Mouse (Mus musculus): ENCODE data around the gene Limd2. TPM values are rescaled to one million over a fixed set of nuclear protein-coding genes. Genes with fewer than 3 reads are reported as not detected.
A peak's percentile ranks its signal among the peaks of the same experiment; 100 is the strongest.
"Not testable (repeated sequence)": the region's sequence is repeated elsewhere in the genome, so short reads cannot be mapped to it uniquely, and the experiment has no call there.

Limd2 gene
- total RNA-seq, 2 experiments from 2014 or later = 11.8 to 15.0 TPM

- DNase-seq = not testable (repeated sequence)
These were observed 33.8 kb downstream of the Limd2 start for GRCm38 (mm10) chr11:106126727-106127373.

GRCm38 (mm10) chr11:106125827-106126226 lies 34.8 kb downstream of the Limd2 start:
- no peak for DNase-seq

DNA sequence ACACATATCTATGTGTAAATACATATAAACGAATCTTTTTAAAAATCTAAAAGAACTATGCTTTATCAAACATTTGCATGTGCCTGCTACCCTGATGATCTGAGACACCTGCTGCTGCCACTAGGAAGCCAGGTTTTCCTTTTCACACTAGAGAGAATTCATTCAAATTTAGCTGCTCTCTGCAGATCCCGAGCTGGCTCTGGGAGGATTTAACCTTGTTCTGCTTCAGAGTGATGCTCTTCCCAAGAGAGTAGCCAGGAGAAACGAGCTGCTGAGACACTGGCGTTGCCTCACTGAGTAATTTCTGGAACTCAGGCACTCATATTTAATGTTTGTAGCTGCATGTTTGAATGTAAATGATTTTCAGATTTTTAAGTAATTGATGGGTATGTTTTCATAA lies 35.9 kb downstream of the Limd2 start:
- DNase-seq = no peak

DNA sequence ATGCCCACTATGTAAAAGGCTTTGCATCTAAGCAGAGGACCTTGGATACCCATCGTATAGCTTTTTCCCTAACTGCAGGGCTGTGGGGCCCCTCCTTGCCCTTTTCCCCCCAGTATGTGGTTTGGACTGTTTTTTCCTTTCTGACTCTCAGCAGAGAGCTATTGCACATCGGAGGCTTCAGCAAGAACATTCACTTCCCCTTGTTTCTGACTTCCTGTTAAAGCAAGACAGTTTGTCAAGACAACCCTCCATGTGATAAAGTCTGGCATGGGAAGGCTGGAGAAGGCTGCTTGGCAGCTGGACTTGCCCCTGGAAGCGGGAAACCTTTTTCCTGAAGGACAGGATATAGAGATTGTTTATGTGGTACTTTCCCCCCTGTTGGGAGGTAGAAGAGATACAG lies 37.9 kb downstream of the Limd2 start:
- peak; percentile 3 to 12 for DNase-seq

DNA sequence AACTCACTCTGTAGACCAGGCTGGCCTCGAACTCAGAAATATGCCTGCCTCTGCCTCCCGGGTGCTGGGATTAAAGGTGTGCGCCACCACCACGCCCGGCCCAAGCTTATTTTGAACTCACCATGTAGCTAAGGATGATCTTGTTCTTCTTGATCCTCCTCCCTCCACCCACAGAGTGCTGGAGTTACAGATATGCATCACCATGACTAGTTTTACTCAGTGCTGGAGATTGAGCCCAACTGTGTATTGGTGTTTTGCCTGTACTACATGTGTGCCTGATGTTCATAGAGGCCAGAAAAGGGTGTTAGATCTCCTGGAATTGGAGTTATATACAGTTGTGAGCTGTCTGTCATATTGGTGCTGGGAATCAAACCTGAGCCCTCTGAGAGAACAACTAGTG lies 38.4 kb downstream of the Limd2 start:
- DNase-seq = no peak

DNA sequence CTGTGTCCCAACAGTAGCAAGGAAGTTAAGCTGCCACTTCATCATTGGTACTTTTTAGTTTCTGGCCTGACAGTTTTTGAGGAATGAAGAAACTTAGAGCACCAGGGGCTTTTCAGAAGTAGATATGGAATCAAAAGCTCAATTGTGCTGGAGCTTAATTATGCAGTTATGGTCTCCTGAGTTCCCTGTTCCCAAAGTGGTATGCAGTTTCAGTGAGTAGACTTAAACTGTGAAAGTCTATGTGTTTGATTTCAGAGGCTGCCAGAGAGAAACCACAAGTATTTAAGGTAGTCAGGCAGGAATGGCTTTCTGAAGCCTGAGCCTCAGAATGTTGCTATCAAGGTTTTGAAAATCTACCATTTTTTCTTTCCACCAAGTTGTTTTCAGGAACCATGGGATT lies 49.0 kb downstream of the Limd2 start:
- DNase-seq = no peak

Other genes with a start within 250 kb of the Limd2 start
- gene Cyb561, start 207.5 kb downstream of the Limd2 start, total RNA-seq (2021) = 100 to 1,000 TPM; 134 to 165 TPM
- 10 to 100 TPM in 1 of 2 experiments, 1 to 10 TPM in 1; 8.0 to 15.5 TPM for gene Ace, start 192.9 kb downstream of the Limd2 start, total RNA-seq (2021)
- gene Ace3, start 166.2 kb downstream of the Limd2 start, total RNA-seq (2021) = not detected
- under 1 TPM in 1 of 2 experiments, not detected in 1; 0.13 TPM for gene Kcnh6, start 152.7 kb downstream of the Limd2 start, total RNA-seq (2021)
- gene Dcaf7, start 124.0 kb downstream of the Limd2 start, total RNA-seq (2021) = 10 to 100 TPM; 53.7 to 58.7 TPM
- gene Taco1, start 94.8 kb downstream of the Limd2 start, total RNA-seq (2021) = 10 to 100 TPM; 27.2 to 36.0 TPM
- gene Map3k3, start 76.2 kb downstream of the Limd2 start, total RNA-seq (2021) = 10 to 100 TPM; 40.5 to 40.8 TPM
- gene Gm10840, start within 50 bp of the Limd2 start, total RNA-seq (2021) = not detected
- 10 to 100 TPM; 13.1 to 15.4 TPM for gene Strada, start 41.3 kb upstream of the Limd2 start, total RNA-seq (2021)
- 100 to 1,000 TPM; 113 to 115 TPM for gene Ccdc47, start 55.5 kb upstream of the Limd2 start, total RNA-seq (2021)
- gene Ddx42, start 56.1 kb upstream of the Limd2 start, total RNA-seq (2021) = 10 to 100 TPM; 52.4 to 54.8 TPM
- 10 to 100 TPM; 55.2 to 66.2 TPM for gene Ftsj3, start 95.2 kb upstream of the Limd2 start, total RNA-seq (2021)
- 100 to 1,000 TPM; 154 to 172 TPM for gene Psmc5, start 95.3 kb upstream of the Limd2 start, total RNA-seq (2021)
- gene Smarcd2, start 112.1 kb upstream of the Limd2 start, total RNA-seq (2021) = 10 to 100 TPM; 68.1 to 86.5 TPM
- under 1 TPM; 0.23 to 0.36 TPM for gene Tcam1, start 115.8 kb upstream of the Limd2 start, total RNA-seq (2021)
- not detected for gene Gh, start 141.0 kb upstream of the Limd2 start, total RNA-seq (2021)
- 1 to 10 TPM in 1 of 2 experiments, under 1 TPM in 1; 0.33 to 1.2 TPM for gene Cd79b, start 153.9 kb upstream of the Limd2 start, total RNA-seq (2021)
- under 1 TPM in 1 of 2 experiments, not detected in 1; 0.10 TPM for gene Scn4a, start 192.4 kb upstream of the Limd2 start, total RNA-seq (2021)
- not detected for gene Prr29, start 204.6 kb upstream of the Limd2 start, total RNA-seq (2021)
- 10 to 100 TPM; 14.1 to 14.7 TPM for gene Icam2, start 227.2 kb upstream of the Limd2 start, total RNA-seq (2021)